Mouse (Mus musculus) bone marrow macrophage, adult 2 months (primary cell): Measurements from ENCODE around the gene Mrvi1. TPM values are rescaled to one million over a fixed set of nuclear protein-coding genes. Genes with fewer than 3 reads are reported as not detected.
A peak's percentile ranks its signal among the peaks of the same experiment; 100 is the strongest.
"Not testable (repeated sequence)": the region's sequence is repeated elsewhere in the genome, so short reads cannot be mapped to it uniquely, and the experiment has no call there.

Source experiments
- H3K27ac ChIP-seq: 2 replicates; pipeline ENCODE4 v1.5.1; 2012; ENCODE audit warnings: low read depth, low read length; ENCODE audit not compliant: insufficient read depth
- H3K4me1 ChIP-seq: 2 replicates; pipeline ENCODE4 v1.6.1; 2012; ENCODE audit warnings: low read length; ENCODE audit not compliant: control insufficient read depth, insufficient read depth
- H3K4me3 ChIP-seq: 2 replicates; pipeline ENCODE4 v1.5.1; 2012; ENCODE audit warnings: mild to moderate bottlenecking, low read length, moderate library complexity; ENCODE audit not compliant: insufficient read depth
- CTCF ChIP-seq: IDR thresholded peaks from 2 replicates; pipeline ENCODE4 v1.5.1; 2012; ENCODE audit warnings: low read depth, mild to moderate bottlenecking, low read length, moderate library complexity
- POLR2A ChIP-seq: IDR thresholded peaks from 2 replicates; pipeline ENCODE4 v1.6.1; 2012; ENCODE audit warnings: mild to moderate bottlenecking, low read depth, low read length, borderline replicate concordance
- polyA plus RNA-seq: library from polyadenylated mRNA; stranded (reverse); fragments of >200 nt; gene quantifications from 2 replicates; pipeline ENCODE4 v1.2.4, GENCODE M21; 2012; ENCODE audit not compliant: missing spikeins, insufficient read depth, insufficient read length

The Mrvi1 gene
- polyA plus RNA-seq, 1 experiment = 0.13 TPM

DNA sequence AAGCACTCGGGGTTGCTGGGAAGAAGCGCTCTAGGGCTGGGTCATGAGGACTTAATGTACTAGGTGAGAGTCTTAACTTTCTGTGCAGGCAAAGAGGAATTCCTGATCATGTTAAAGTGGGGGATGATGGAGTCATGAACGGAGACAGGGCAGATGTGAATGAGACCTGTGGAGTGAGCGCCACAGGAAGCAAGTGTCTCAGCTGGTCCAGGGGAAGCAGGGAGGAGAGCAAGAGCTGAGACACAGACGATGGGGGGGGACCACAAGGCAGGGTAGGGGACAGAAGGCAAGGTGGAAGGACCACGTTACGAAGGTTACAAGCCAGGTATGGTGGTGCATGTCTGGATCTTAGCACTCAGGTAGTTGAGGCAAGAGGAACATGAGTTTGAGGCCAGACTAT lies 85.8 kb downstream of the Mrvi1 start:
- Histone ChIP-seq H3K4me3 (no peak overlapping the region), H3K4me1 (peaks cover 4% of the 10 kb centered on the region; the same call in 1 of the 2 replicates), H3K27ac (no peak overlapping the region)
- no peak for TF ChIP-seq POLR2A
- no peak for TF ChIP-seq CTCF

DNA sequence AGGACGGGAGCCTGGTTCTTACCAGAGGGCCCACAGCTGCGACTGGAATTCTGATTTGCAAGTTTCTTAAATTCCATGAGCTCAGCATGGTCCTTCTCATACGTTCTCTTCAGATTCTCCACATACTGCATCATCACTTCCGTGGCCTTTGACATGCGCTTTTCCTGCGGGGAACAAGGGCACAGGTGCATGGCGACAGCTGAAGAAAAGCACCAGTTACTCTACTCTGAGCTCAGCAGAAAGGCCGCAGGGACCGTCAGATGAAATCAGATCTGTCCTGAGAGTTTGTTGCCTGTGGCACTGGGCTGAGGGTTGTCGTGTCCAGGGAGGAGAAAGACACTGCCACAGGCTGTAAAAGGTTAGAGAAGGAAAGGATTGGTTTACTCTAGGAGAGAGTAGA lies 86.5 kb downstream of the Mrvi1 start:
- H3K4me3 ChIP-seq, H3K27ac ChIP-seq, H3K4me1 ChIP-seq: not testable (repeated sequence)

DNA sequence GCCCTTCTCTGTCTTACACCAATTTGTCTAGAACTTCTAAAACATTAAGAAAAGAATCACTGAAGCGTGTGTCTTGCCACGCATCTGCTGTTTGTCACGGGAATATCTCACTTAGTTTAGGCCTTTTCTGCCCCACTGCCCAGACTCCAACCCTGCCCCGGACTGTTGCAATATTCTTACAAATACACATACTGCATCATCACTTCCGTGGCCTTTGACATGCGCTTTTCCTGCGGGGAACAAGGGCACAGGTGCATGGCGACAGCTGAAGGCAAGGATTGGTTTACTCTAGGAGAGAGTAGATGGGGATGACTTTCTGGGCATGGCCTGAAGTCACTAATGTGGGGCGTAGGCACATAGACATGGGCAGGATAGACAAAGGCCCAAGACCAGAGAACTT lies 87.6 kb downstream of the Mrvi1 start:
- Histone ChIP-seq H3K4me1 (peaks cover 11% of the 10 kb centered on the region), H3K4me3 (no peak overlapping the region), H3K27ac (no peak overlapping the region)
- TF ChIP-seq POLR2A = no peak
- no peak for TF ChIP-seq CTCF

DNA sequence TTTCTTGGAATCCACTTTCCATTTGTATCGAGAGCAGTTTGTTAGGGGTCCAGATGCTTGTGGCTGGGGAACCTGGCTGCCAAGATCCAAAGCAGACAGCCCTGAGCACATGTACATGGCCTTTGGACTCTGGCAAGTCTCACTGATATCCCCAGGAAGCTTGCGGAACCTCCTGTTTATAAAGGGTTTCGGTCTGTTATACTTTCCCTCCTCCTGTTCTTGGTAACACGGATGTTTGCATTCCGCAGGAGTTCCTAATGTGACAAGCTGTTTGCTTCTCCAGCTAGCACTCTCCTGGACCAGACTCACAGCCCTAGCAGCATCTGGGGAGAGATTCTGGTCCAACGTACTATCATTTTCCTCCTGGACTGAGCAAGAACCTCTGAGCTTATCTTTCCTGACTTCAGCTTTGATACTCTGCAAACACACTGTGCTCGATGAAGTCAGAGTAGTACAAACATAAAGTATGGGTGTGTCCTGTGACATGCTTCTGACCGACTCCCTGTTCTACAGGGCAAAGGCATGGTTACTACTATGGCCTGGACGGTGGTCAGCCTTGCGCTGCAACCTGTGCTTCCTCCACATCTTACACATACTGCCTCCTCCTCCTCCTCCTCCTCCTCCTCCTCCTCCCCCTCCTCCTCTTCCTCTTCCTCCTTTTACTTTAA lies 88.2 kb downstream of the Mrvi1 start:
- H3K4me1 ChIP-seq = peaks cover 11% of the 10 kb centered on the region
- TF ChIP-seq POLR2A (no peak), CTCF (no peak)
- H3K4me3 ChIP-seq = no peak overlapping the region
- H3K27ac ChIP-seq = no peak overlapping the region

DNA sequence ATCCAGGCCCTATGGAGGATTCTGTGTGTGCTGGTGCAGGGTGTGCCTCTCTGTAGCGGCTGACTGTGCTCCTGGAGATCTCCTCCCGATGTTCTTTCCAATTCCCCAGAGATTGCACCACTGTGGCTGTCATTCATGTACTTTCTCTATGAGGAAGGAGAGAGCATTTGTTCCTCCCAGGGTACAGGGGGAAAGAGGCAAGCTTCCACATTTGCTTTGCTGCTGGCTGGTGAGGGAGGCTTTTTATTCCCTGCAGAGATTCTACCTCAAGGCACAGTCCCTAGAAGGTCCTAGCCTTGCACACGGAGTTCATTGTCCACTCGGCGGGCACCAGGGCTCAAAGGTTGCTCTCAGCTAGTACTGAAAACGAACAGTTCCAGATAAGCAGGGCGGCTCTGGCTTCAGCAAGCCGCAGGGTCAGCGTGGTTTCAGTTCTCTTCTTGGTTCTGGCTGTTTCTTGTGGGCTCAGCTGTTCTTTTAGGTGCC lies 90.7 kb downstream of the Mrvi1 start:
- Histone ChIP-seq H3K27ac (peak overlapping the region; percentile 92), H3K4me1 (peaks cover 11% of the 10 kb centered on the region), H3K4me3 (peak overlapping the region; percentile 53)
- TF ChIP-seq CTCF (no peak), POLR2A (no peak)

DNA sequence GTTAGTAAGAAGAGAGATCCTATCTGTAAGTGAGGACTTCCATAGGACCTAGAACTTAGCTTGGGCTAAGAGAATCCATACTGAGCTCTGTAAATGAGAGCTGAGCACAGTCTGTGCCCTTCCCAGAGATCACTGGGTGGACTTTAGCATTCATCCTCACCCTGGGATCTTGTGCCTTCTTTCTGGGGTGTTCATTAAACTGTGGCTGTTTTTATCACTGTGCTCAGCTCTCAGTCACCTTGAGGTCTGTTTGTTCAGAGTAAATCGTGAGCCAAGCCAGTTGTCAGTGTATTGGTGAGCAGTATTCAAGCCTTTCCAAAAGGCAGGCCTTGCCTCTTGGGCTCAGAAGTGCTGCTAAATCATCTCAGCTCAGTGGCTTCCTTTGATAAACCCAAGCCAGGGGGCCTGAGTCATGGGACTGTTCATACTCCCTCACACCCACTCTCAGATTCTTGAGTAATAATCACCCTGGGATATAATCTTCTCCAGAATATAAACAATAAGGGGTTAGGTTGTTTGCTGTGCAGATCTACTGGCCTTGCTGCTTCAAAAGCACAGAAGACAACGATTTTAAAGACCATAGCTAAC lies 100.4 kb downstream of the Mrvi1 start:
- Histone ChIP-seq H3K4me3 (no peak overlapping the region), H3K27ac (no peak overlapping the region), H3K4me1 (peaks cover 16% of the 10 kb centered on the region)
- TF ChIP-seq POLR2A = no peak
- TF ChIP-seq CTCF = no peak

DNA sequence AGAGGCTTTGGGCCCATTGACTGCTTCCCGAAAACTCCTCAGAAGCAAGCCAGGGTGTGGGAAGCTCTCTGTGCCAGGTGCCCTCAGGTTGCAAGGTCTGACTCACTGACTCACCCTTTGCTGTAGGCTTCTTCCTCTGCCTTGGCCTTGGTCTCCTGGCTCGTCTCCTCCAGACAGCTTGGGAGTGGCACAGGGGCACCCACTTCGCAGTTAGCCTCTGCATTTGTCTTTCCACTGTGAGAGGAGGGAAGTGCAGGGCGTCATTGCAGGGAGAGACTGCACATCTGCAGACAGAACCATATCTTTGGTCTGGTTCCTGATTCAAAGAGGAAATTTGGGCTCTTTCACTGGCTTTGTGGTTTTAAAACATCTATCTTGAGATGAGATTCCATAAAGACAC lies 104.2 kb downstream of the Mrvi1 start:
- no peak overlapping the region for H3K27ac ChIP-seq

DNA sequence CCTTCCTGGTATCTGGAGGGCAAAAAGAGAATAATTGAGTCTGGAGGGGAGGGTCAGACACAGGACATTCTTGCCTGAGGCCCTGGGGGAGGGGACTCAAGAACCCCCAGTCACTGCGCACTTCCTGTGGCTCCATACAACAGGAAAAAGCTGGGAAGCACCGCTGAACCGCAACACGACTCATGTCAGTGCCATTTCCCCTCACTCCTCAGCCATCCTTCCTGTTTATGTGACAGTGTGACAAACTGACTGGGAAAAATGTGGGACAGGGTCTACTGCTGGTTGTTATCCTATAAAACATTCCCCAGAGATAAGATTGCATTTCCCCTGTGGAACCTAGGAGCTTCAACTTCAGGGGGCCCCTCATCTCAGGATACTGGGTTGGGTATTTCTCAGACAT lies 105.3 kb downstream of the Mrvi1 start:
- peaks cover 28% of the 10 kb centered on the region for H3K4me1 ChIP-seq
- no peak overlapping the region for H3K4me3 ChIP-seq
- H3K27ac ChIP-seq = no peak overlapping the region
- TF ChIP-seq POLR2A = no peak
- TF ChIP-seq CTCF = no peak

More for the DNA sequence above, 104.2 kb downstream of the Mrvi1 start:
- TF ChIP-seq CTCF (no peak), POLR2A (no peak)
- Histone ChIP-seq H3K4me3 (no peak overlapping the region), H3K4me1 (peaks cover 28% of the 10 kb centered on the region)

DNA sequence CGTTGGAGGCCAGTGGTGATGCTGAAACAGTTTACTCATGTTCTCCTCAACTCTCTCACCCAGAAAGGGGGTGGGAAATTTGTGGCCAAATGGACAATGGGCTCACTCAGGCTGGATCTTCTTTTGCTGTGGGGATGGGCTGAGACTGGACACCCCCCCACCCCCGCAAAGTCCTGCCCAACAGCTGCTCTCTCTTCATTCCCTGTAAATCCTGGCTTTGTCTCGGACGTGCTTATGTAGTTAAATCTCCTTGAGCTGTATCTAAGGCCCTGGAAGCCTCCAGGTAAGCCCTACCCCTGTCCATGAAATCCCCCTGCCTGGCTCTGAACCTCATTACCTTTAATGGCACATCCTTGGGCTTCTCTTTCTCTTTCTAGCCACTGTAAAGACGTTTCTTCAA lies 113.5 kb downstream of the Mrvi1 start:
- TF ChIP-seq CTCF = no peak
- Histone ChIP-seq H3K27ac (no peak overlapping the region), H3K4me1 (no peaks in the 10 kb centered on the region; the same call in 1 of the 2 replicates), H3K4me3 (no peak overlapping the region)

DNA sequence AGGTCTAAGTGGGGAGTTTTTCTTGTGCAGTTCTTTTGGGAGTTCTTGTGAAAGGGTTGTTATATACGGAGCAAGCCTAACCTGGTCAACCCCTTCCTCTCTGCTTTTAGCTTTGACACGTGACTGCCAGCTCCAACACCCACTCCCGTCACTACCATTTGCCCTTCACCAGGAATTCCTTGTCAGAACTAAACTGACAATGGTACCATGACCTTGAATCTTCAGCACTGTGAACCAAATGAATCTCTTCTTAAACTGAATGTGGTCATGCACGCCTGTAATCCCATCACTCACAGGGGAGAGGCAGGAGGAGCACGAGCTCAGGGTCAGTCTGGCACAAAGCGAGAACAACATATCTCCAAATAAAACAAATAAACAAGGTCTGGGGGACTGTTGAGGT lies 115.1 kb downstream of the Mrvi1 start:
- H3K27ac ChIP-seq = no peak overlapping the region

More for the DNA sequence above, 115.1 kb downstream of the Mrvi1 start:
- no peak overlapping the region for H3K4me3 ChIP-seq
- TF ChIP-seq CTCF (no peak), POLR2A (no peak)
- no peaks in the 10 kb centered on the region; the same call in none of the 2 replicates for H3K4me1 ChIP-seq
